Mouse (Mus musculus): ENCODE results near the gene St3gal2. TPM values are rescaled to one million over a fixed set of nuclear protein-coding genes. Genes with fewer than 3 reads are reported as not detected.
"Not testable (repeated sequence)": the region's sequence is repeated elsewhere in the genome, so short reads cannot be mapped to it uniquely, and the experiment has no call there.

St3gal2 gene
- polyA plus RNA-seq, 1 experiment: 29.4 TPM

GRCm38 (mm10) chr8:110901056-110901455, 18.7 kb upstream of the St3gal2 start:
- Histone ChIP-seq H3K4me3 (replicated peaks; ENCODE audit: control insufficient read depth, low read depth, low read length) (no peak overlapping the region), H3K4me1 (ENCODE audit: control insufficient read depth, insufficient read depth, low read length) (peaks cover under 1% of the 10 kb centered on the region; the same call in 1 of the 2 replicates), H3K27ac (ENCODE audit: control insufficient read depth, insufficient read depth, low read depth, low read length, poor library complexity) (no peak overlapping the region)
- 85% methylated on average over 3 of the region's 3 CpGs for WGBS
- TF ChIP-seq POLR2A (IDR thresholded peaks at IDR 0.05; ENCODE audit: borderline replicate concordance, control insufficient read depth, low read depth, low read length): no peak
- TF ChIP-seq CTCF (IDR thresholded peaks at IDR 0.05; ENCODE audit: control insufficient read depth, insufficient read depth, low read length): no peak

- Histone ChIP-seq H3K4me3 (replicated peaks; ENCODE audit: control insufficient read depth, low read depth, low read length) (peak within 1 kb of the TSS; percentile 84), H3K27ac (ENCODE audit: control insufficient read depth, insufficient read depth, low read depth, low read length, poor library complexity) (no peak within 1 kb of the TSS), H3K4me1 (ENCODE audit: control insufficient read depth, insufficient read depth, low read length) (peaks cover 2% of the 10 kb centered on the region; the same call in 1 of the 2 replicates)
- WGBS: 4% methylated on average over 30 of the region's 30 CpGs
- TF ChIP-seq CTCF (IDR thresholded peaks at IDR 0.05; ENCODE audit: control insufficient read depth, insufficient read depth, low read length): no peak
- peak; percentile 39; the same call in 1 of the 2 replicates for TF ChIP-seq POLR2A (IDR thresholded peaks at IDR 0.05; ENCODE audit: borderline replicate concordance, control insufficient read depth, low read depth, low read length)
Observed at GRCm38 (mm10) chr8:110901839-110902578, 17.7 kb upstream of the St3gal2 start, which contains the start of gene Fuk. Gene Fuk, minus strand, starts transcription at chr8:110902488.

DNA sequence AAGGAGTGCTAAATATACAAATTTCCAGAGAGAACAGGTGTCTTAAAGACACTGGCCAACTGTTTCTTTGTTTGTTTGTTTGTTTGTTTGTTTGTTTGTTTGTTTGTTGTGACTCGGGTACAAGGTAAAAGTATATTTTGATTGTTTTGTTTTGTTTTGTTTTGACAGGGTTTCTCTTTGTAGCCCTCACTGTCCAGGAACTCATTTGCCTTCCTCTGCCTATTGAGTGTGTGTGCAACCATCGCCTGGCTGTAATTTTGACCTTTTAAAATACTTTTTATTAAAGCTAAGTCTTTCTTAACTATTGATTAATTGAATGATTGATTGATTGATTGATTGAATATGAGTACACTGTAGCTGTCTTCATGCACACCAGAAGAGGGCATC, 17.1 kb upstream of the St3gal2 start:
- no peak overlapping the region for H3K27ac ChIP-seq (ENCODE audit: control insufficient read depth, insufficient read depth, low read depth, low read length, poor library complexity)
- H3K4me1 ChIP-seq (ENCODE audit: control insufficient read depth, insufficient read depth, low read length): peaks cover 2% of the 10 kb centered on the region; the same call in 1 of the 2 replicates
- no peak overlapping the region for H3K4me3 ChIP-seq (replicated peaks; ENCODE audit: control insufficient read depth, low read depth, low read length)
- no peak for TF ChIP-seq POLR2A (IDR thresholded peaks at IDR 0.05; ENCODE audit: borderline replicate concordance, control insufficient read depth, low read depth, low read length)
- no peak for TF ChIP-seq CTCF (IDR thresholded peaks at IDR 0.05; ENCODE audit: control insufficient read depth, insufficient read depth, low read length)
- WGBS: 49% methylated on average over 2 of the region's 2 CpGs

DNA sequence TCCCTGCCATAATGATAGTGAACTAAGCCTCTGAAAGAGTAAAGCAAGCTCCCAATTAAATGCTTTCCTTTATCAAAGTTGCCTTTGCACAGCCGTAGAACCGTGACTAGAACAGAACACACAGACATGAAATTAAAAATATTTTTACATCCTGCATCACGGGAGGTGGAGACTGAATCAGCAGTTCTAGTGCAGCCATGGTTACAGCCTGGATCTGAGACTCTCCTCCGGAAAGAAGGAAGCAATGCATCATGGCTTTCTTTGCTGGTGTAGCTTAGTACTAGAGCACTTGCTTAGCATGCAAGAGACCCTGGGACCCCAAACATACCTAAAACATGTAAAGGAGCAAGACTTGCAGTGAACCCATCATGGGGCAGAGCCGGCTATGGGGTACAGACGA, 14.3 kb upstream of the St3gal2 start:
- TF ChIP-seq POLR2A (IDR thresholded peaks at IDR 0.05; ENCODE audit: borderline replicate concordance, control insufficient read depth, low read depth, low read length): no peak
- Histone ChIP-seq H3K4me1 (ENCODE audit: control insufficient read depth, insufficient read depth, low read length) (peaks cover 2% of the 10 kb centered on the region; the same call in 1 of the 2 replicates), H3K4me3 (replicated peaks; ENCODE audit: control insufficient read depth, low read depth, low read length) (no peak overlapping the region), H3K27ac (ENCODE audit: control insufficient read depth, insufficient read depth, low read depth, low read length, poor library complexity) (no peak overlapping the region)
- 77% methylated on average over 6 of the region's 6 CpGs for WGBS

- peak overlapping the region; percentile 34; the same call in 1 of the 2 replicates for H3K27ac ChIP-seq (ENCODE audit: control insufficient read depth, insufficient read depth, low read depth, low read length, poor library complexity)
- H3K4me3 ChIP-seq (replicated peaks; ENCODE audit: control insufficient read depth, low read depth, low read length): no peak overlapping the region
- WGBS: 63% methylated on average over 1 of the region's 1 CpGs
- TF ChIP-seq CTCF (IDR thresholded peaks at IDR 0.05; ENCODE audit: control insufficient read depth, insufficient read depth, low read length) (no peak), POLR2A (IDR thresholded peaks at IDR 0.05; ENCODE audit: borderline replicate concordance, control insufficient read depth, low read depth, low read length) (no peak)
- peaks cover 2% of the 10 kb centered on the region; the same call in 1 of the 2 replicates for H3K4me1 ChIP-seq (ENCODE audit: control insufficient read depth, insufficient read depth, low read length)
Observed at GRCm38 (mm10) chr8:110906682-110907081, 13.0 kb upstream of the St3gal2 start.

DNA sequence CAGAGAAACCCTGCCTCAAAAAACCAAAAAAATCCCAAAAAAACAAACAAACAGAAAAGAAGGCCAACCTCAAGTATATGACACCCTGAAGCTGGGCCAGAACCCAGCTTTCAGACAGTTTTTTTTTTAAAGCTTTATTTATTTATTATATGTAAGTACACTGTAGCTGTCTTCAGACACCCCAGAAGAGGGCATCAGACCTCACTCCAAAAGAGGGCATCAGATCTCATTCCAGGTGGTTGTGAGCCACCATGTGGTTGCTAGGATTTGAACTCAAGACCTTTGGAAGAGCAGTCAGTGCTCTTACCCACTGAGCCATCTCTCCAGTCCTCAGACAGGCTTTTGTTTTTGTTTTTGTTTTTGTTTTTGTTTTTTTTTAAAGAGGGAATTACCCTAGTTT, 9.9 kb upstream of the St3gal2 start:
- not testable (repeated sequence) for H3K4me1 ChIP-seq (ENCODE audit: control insufficient read depth, insufficient read depth, low read length)

DNA sequence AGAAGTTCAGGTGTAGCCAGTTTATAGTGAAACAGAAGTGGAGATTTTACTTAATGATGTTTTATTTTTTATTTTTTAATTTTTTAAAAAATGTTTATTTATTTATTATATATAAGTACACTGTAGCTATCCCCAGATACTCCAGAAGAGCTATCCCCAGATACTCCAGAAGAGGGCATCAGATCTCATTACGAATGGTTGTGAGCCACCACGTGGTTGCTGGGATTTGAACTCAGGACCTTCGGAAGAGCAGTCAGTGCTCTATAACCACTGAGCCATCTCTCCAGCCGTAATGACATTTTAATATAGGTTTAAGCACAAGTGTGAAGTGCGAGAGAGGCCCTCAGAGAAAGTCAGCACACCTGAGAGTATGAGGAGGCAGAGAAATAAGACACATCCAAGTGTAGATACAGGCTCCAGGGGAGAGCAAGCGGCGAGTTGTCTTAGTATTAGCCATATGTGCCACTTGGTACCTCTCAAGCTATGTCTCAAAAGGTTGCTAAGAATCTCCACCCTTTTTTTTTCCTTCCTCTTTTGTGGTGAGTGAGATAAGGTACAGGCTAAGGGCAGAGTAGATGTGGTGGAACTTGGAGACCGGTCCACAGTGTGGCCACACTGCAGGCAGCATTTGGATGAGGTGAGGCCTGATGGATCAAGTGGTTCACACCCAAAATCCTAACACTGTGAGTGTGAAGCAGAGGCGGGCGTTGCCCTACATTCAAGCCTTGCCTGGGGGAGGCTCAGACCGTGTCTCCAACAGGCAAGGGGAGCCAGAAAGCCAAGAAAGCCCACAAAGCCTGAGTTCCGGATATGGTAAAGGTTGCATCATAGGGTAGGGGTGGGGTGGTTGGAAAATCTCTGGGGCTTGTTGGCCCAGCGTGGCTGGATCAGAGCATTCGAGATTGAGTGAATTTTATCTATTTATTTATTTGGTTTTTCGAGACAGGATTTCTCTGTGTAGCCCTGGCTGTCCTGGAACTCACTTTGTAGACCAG, 7.8 kb upstream of the St3gal2 start:
- Histone ChIP-seq H3K4me3 (replicated peaks; ENCODE audit: control insufficient read depth, low read depth, low read length) (peak overlapping the region; percentile 15), H3K4me1 (ENCODE audit: control insufficient read depth, insufficient read depth, low read length) (no peaks in the 10 kb centered on the region), H3K27ac (ENCODE audit: control insufficient read depth, insufficient read depth, low read depth, low read length, poor library complexity) (peak overlapping the region; percentile 79)
- WGBS: 20% methylated on average over 15 of the region's 15 CpGs
- TF ChIP-seq POLR2A (IDR thresholded peaks at IDR 0.05; ENCODE audit: borderline replicate concordance, control insufficient read depth, low read depth, low read length) (no peak), CTCF (IDR thresholded peaks at IDR 0.05; ENCODE audit: control insufficient read depth, insufficient read depth, low read length) (no peak)

More for the DNA sequence above, 9.9 kb upstream of the St3gal2 start:
- not testable (repeated sequence) for H3K27ac ChIP-seq (ENCODE audit: control insufficient read depth, insufficient read depth, low read depth, low read length, poor library complexity); H3K4me3 ChIP-seq (replicated peaks; ENCODE audit: control insufficient read depth, low read depth, low read length)

- no peak overlapping the region for H3K4me3 ChIP-seq (replicated peaks; ENCODE audit: control insufficient read depth, low read depth, low read length)
- no peak overlapping the region for H3K27ac ChIP-seq (ENCODE audit: control insufficient read depth, insufficient read depth, low read depth, low read length, poor library complexity)
- H3K4me1 ChIP-seq (ENCODE audit: control insufficient read depth, insufficient read depth, low read length): peaks cover 2% of the 10 kb centered on the region; the same call in 1 of the 2 replicates
- WGBS: 36% methylated on average over 2 of the region's 2 CpGs
- TF ChIP-seq POLR2A (IDR thresholded peaks at IDR 0.05; ENCODE audit: borderline replicate concordance, control insufficient read depth, low read depth, low read length) (no peak), CTCF (IDR thresholded peaks at IDR 0.05; ENCODE audit: control insufficient read depth, insufficient read depth, low read length) (no peak)
Observed at GRCm38 (mm10) chr8:110917415-110917814, 2.3 kb upstream of the St3gal2 start.

Data from bone marrow, adult 2 months (tissue).